Mouse (Mus musculus): ENCODE measurements around the gene Adamtsl2. TPM values are rescaled to one million over a fixed set of nuclear protein-coding genes. Genes with fewer than 3 reads are reported as not detected.
A peak's percentile ranks its signal among the peaks of the same experiment; 100 is the strongest.

Gene Adamtsl2
- polyA plus RNA-seq, 1 experiment, result not detected

GRCm38 (mm10) chr2:27071978-27072377, 7.2 kb upstream of the Adamtsl2 start, which contains the start of gene Mymk:
Gene Mymk, minus strand, starts transcription at chr2:27072179.
- Histone ChIP-seq H3K4me3 (replicated peaks) (no peak within 1 kb of the TSS), H3K9me3 (no peaks in the 10 kb centered on the region), H3K36me3 (replicated peaks; ENCODE audit: low read length) (no peaks in the 10 kb centered on the region), H3K27me3 (replicated peaks) (peaks cover 81% of the 10 kb centered on the region), H3K4me1 (peaks cover 3% of the 10 kb centered on the region; the same call in 1 of the 2 replicates)
- TF ChIP-seq FLI1 (IDR thresholded peaks at IDR 0.05; ENCODE audit: low read length), result no peak
- no peak for TF ChIP-seq GATA1 (IDR thresholded peaks at IDR 0.05; ENCODE audit: borderline replicate concordance, low read length)

GRCm38 (mm10) chr2:27073407-27073806, 5.8 kb upstream of the Adamtsl2 start:
- Histone ChIP-seq H3K36me3 (replicated peaks; ENCODE audit: low read length) (no peaks in the 10 kb centered on the region), H3K9me3 (no peaks in the 10 kb centered on the region), H3K4me1 (peaks cover 12% of the 10 kb centered on the region), H3K4me3 (replicated peaks) (no peak overlapping the region), H3K27me3 (replicated peaks) (peaks cover 83% of the 10 kb centered on the region)
- TF ChIP-seq GATA1 (IDR thresholded peaks at IDR 0.05; ENCODE audit: borderline replicate concordance, low read length) (no peak), FLI1 (IDR thresholded peaks at IDR 0.05; ENCODE audit: low read length) (no peak)

GRCm38 (mm10) chr2:27074804-27075203, 4.4 kb upstream of the Adamtsl2 start:
- Histone ChIP-seq H3K36me3 (replicated peaks; ENCODE audit: low read length) (no peaks in the 10 kb centered on the region), H3K4me3 (replicated peaks) (no peak overlapping the region), H3K27me3 (replicated peaks) (peaks cover 84% of the 10 kb centered on the region), H3K9me3 (no peaks in the 10 kb centered on the region), H3K4me1 (peaks cover 23% of the 10 kb centered on the region)
- no peak for TF ChIP-seq FLI1 (IDR thresholded peaks at IDR 0.05; ENCODE audit: low read length)
- no peak for TF ChIP-seq GATA1 (IDR thresholded peaks at IDR 0.05; ENCODE audit: borderline replicate concordance, low read length)

- Histone ChIP-seq H3K4me3 (replicated peaks) (no peak overlapping the region), H3K4me1 (peaks cover 23% of the 10 kb centered on the region), H3K27me3 (replicated peaks) (peaks cover 84% of the 10 kb centered on the region), H3K9me3 (no peaks in the 10 kb centered on the region), H3K36me3 (replicated peaks; ENCODE audit: low read length) (no peaks in the 10 kb centered on the region)
- TF ChIP-seq GATA1 (IDR thresholded peaks at IDR 0.05; ENCODE audit: borderline replicate concordance, low read length) (no peak), FLI1 (IDR thresholded peaks at IDR 0.05; ENCODE audit: low read length) (no peak)
These were observed 3.7 kb upstream of the Adamtsl2 start for GRCm38 (mm10) chr2:27075485-27075884.

GRCm38 (mm10) chr2:27077655-27078244, 1.4 kb upstream of the Adamtsl2 start:
- H3K4me3 ChIP-seq (replicated peaks), result no peak overlapping the region
- H3K27me3 ChIP-seq (replicated peaks), result peaks cover 85% of the 10 kb centered on the region
- H3K9me3 ChIP-seq, result no peaks in the 10 kb centered on the region
- peaks cover 20% of the 10 kb centered on the region for H3K4me1 ChIP-seq
- no peaks in the 10 kb centered on the region for H3K36me3 ChIP-seq (replicated peaks; ENCODE audit: low read length)
- TF ChIP-seq FLI1 (IDR thresholded peaks at IDR 0.05; ENCODE audit: low read length) (no peak), GATA1 (IDR thresholded peaks at IDR 0.05; ENCODE audit: borderline replicate concordance, low read length) (no peak)

- peaks cover 85% of the 10 kb centered on the region for H3K27me3 ChIP-seq (replicated peaks)
- no peak overlapping the region for H3K4me3 ChIP-seq (replicated peaks)
- no peaks in the 10 kb centered on the region for H3K9me3 ChIP-seq
- H3K4me1 ChIP-seq, result peaks cover 20% of the 10 kb centered on the region
- no peaks in the 10 kb centered on the region for H3K36me3 ChIP-seq (replicated peaks; ENCODE audit: low read length)
- TF ChIP-seq FLI1 (IDR thresholded peaks at IDR 0.05; ENCODE audit: low read length), result no peak
- TF ChIP-seq GATA1 (IDR thresholded peaks at IDR 0.05; ENCODE audit: borderline replicate concordance, low read length), result no peak
These were observed 867 bp upstream of the Adamtsl2 start for GRCm38 (mm10) chr2:27078312-27078711.

GRCm38 (mm10) chr2:27079649-27080048, 470 bp downstream of the Adamtsl2 start:
- Histone ChIP-seq H3K36me3 (replicated peaks; ENCODE audit: low read length) (no peaks in the 10 kb centered on the region), H3K27me3 (replicated peaks) (peaks cover 93% of the 10 kb centered on the region), H3K4me3 (replicated peaks) (no peak overlapping the region), H3K4me1 (peaks cover 28% of the 10 kb centered on the region), H3K9me3 (no peaks in the 10 kb centered on the region)
- TF ChIP-seq GATA1 (IDR thresholded peaks at IDR 0.05; ENCODE audit: borderline replicate concordance, low read length) (no peak), FLI1 (IDR thresholded peaks at IDR 0.05; ENCODE audit: low read length) (no peak)

GRCm38 (mm10) chr2:27083761-27084475, 4.7 kb downstream of the Adamtsl2 start:
- H3K4me1 ChIP-seq, result peaks cover 33% of the 10 kb centered on the region
- no peaks in the 10 kb centered on the region for H3K9me3 ChIP-seq
- no peak overlapping the region for H3K4me3 ChIP-seq (replicated peaks)
- peaks cover 88% of the 10 kb centered on the region for H3K27me3 ChIP-seq (replicated peaks)
- H3K36me3 ChIP-seq (replicated peaks; ENCODE audit: low read length), result no peaks in the 10 kb centered on the region
- no peak for TF ChIP-seq FLI1 (IDR thresholded peaks at IDR 0.05; ENCODE audit: low read length)
- TF ChIP-seq GATA1 (IDR thresholded peaks at IDR 0.05; ENCODE audit: borderline replicate concordance, low read length), result no peak

GRCm38 (mm10) chr2:27084963-27085362, 5.8 kb downstream of the Adamtsl2 start:
- H3K4me3 ChIP-seq (replicated peaks), result peak overlapping the region; percentile 19
- TF ChIP-seq GATA1 (IDR thresholded peaks at IDR 0.05; ENCODE audit: borderline replicate concordance, low read length) (no peak), FLI1 (IDR thresholded peaks at IDR 0.05; ENCODE audit: low read length) (no peak)
- H3K27me3 ChIP-seq (replicated peaks), result peaks cover 79% of the 10 kb centered on the region
- H3K4me1 ChIP-seq, result peaks cover 33% of the 10 kb centered on the region
- H3K9me3 ChIP-seq, result no peaks in the 10 kb centered on the region
- H3K36me3 ChIP-seq (replicated peaks; ENCODE audit: low read length), result no peaks in the 10 kb centered on the region

- no peak for TF ChIP-seq FLI1 (IDR thresholded peaks at IDR 0.05; ENCODE audit: low read length)
- TF ChIP-seq GATA1 (IDR thresholded peaks at IDR 0.05; ENCODE audit: borderline replicate concordance, low read length), result no peak
These were observed 6.6 kb downstream of the Adamtsl2 start for GRCm38 (mm10) chr2:27085801-27086200.

More at GRCm38 (mm10) chr2:27085801-27086200, 6.6 kb downstream of the Adamtsl2 start:
- H3K36me3 ChIP-seq (replicated peaks; ENCODE audit: low read length), result no peaks in the 10 kb centered on the region
- no peak overlapping the region for H3K4me3 ChIP-seq (replicated peaks)
- no peaks in the 10 kb centered on the region for H3K9me3 ChIP-seq
- H3K4me1 ChIP-seq, result peaks cover 33% of the 10 kb centered on the region
- H3K27me3 ChIP-seq (replicated peaks), result peaks cover 83% of the 10 kb centered on the region

Measured in megakaryocyte, embryonic 14.5 days (primary cell).